Mouse (Mus musculus) CH12.LX (cell line): ENCODE results near the gene Mcf2l. TPM values are rescaled to one million over a fixed set of nuclear protein-coding genes. Genes with fewer than 3 reads are reported as not detected.

ENCODE experiments used
- DNase-seq: peaks from one replicate; pipeline ENCODE4 v3.0.0-alpha.2; 2013; ENCODE audit errors: extremely low read depth
- H3K27ac ChIP-seq: 2 replicates; pipeline ENCODE4 v1.5.1; 2012; ENCODE audit warnings: low read depth, mild to moderate bottlenecking, control low read depth, moderate library complexity; ENCODE audit not compliant: insufficient read depth
- H3K27me3 ChIP-seq: replicated peaks from 2 replicates; pipeline ENCODE3; 2012; ENCODE audit warnings: inconsistent platforms
- H3K36me3 ChIP-seq, 2 experiments: replicated peaks in 1 of 2; 2 replicates each; pipeline versions ENCODE3 to v1.6.1; 2012; ENCODE audit warnings: inconsistent platforms in 1 of 2, low read length in 1 of 2, mild to moderate bottlenecking in 1 of 2, mixed read lengths in 1 of 2, moderate library complexity in 1 of 2; ENCODE audit not compliant: control insufficient read depth in 1 of 2, insufficient read depth in 1 of 2
- H3K4me1 ChIP-seq, 2 experiments: 2 replicates each; pipeline ENCODE4 v1.6.1; 2012; ENCODE audit warnings: inconsistent platforms in 1 of 2, moderate library complexity in 1 of 2; ENCODE audit not compliant: insufficient read depth in 2 of 2, control insufficient read depth in 1 of 2
- H3K4me2 ChIP-seq: 2 replicates; pipeline ENCODE4 v1.6.1; 2012; ENCODE audit warnings: low read depth, mild to moderate bottlenecking, control low read depth; ENCODE audit not compliant: poor library complexity, insufficient read depth, severe bottlenecking
- H3K4me3 ChIP-seq, 3 experiments: fragments of 150-350 bp in 1 of 3; sonication (generic) in 1 of 3; replicated peaks in 1 of 3; 2 replicates each; pipeline versions ENCODE3 to v1.5.1; 2011 to 2012; ENCODE audit warnings: low read depth in 2 of 3, low read length in 2 of 3, mild to moderate bottlenecking in 2 of 3, moderate library complexity in 2 of 3, control low read depth in 1 of 3, improper control_type of control experiment in 1 of 3, inconsistent platforms in 1 of 3, mixed read lengths in 1 of 3; ENCODE audit not compliant: poor library complexity in 1 of 3
- H3K79me2 ChIP-seq: replicated peaks from 2 replicates; pipeline ENCODE4 v1.6.1; 2012; ENCODE audit warnings: mild to moderate bottlenecking, moderate library complexity; ENCODE audit not compliant: control insufficient read depth, poor library complexity, insufficient read depth, severe bottlenecking; ENCODE audit errors: extremely low read depth
- H3K9ac ChIP-seq: 2 replicates; pipeline ENCODE4 v1.6.1; 2012; ENCODE audit warnings: low read depth, mild to moderate bottlenecking, control low read depth, moderate library complexity; ENCODE audit not compliant: insufficient read depth
- H3K9me3 ChIP-seq: replicated peaks from 2 replicates; pipeline ENCODE3; 2012; ENCODE audit warnings: low read length, inconsistent platforms, mixed read lengths
- CHD1 ChIP-seq: IDR thresholded peaks from 2 replicates; pipeline ENCODE4 v1.6.1; 2012; ENCODE audit warnings: low read depth, low read length, improper control_type of control experiment, inconsistent platforms
- ELF1 ChIP-seq: IDR thresholded peaks from 2 replicates; pipeline ENCODE4 v1.6.1; 2014; ENCODE audit warnings: low read depth, mild to moderate bottlenecking, inconsistent platforms, low read length, improper control_type of control experiment
- ETS1 ChIP-seq: conservative IDR thresholded peaks from 2 replicates; pipeline ENCODE4 v1.6.1; 2012; ENCODE audit warnings: low read depth, mild to moderate bottlenecking, inconsistent platforms, low read length, improper control_type of control experiment, moderate library complexity
- NRF1 ChIP-seq: IDR thresholded peaks from 2 replicates; pipeline ENCODE4 v1.6.1; 2014; ENCODE audit warnings: low read depth, mild to moderate bottlenecking, inconsistent platforms, low read length, improper control_type of control experiment, moderate library complexity
- POLR2AphosphoS2 ChIP-seq: IDR thresholded peaks from 2 replicates; pipeline ENCODE4 v1.6.1; 2011; ENCODE audit warnings: low read depth, low read length, improper control_type of control experiment
- TBP ChIP-seq: conservative IDR thresholded peaks from 2 replicates; pipeline ENCODE4 v1.6.1; 2011; ENCODE audit warnings: low read depth, low read length, improper control_type of control experiment
- TCF12 ChIP-seq: IDR thresholded peaks from 2 replicates; pipeline ENCODE4 v1.6.1; 2014; ENCODE audit warnings: low read depth, mild to moderate bottlenecking, inconsistent platforms, low read length, improper control_type of control experiment
- UBTF ChIP-seq: IDR thresholded peaks from 2 replicates; pipeline ENCODE4 v1.6.1; 2012; ENCODE audit warnings: low read depth, mild to moderate bottlenecking, inconsistent platforms, low read length, improper control_type of control experiment, moderate library complexity
- ZKSCAN1 ChIP-seq: IDR thresholded peaks from 2 replicates; pipeline ENCODE4 v1.6.1; 2012; ENCODE audit warnings: low read depth, inconsistent platforms, low read length, improper control_type of control experiment, borderline replicate concordance
- ZNF384 ChIP-seq: IDR thresholded peaks from 2 replicates; pipeline ENCODE4 v1.6.1; 2012; ENCODE audit warnings: low read depth, low read length, improper control_type of control experiment, inconsistent platforms
- dilution Hi-C: fragments of 300-500 bp; cut with MboI; formaldehyde crosslinking; loops from 2 replicates; pipeline ENCODE4 v1.14.3; 2020; ENCODE audit warnings: low sequenced_read_pairs; ENCODE audit not compliant: extremely low pct_unique_long_range_greater_than_20kb, extremely low pct_ligation_motif_present
- in situ Hi-C: fragments of 300-500 bp; cut with MboI; formaldehyde crosslinking; loops from 3 replicates; pipeline ENCODE4 v1.14.3; 2019; ENCODE audit warnings: low sequenced_read_pairs, low pct_ligation_motif_present, low pct_unique_long_range_greater_than_20kb, mixed read lengths
- polyA plus RNA-seq: library from polyadenylated mRNA; unstranded; fragments of >175 nt; gene quantifications from 2 replicates; pipeline ENCODE4 v1.2.1, GENCODE M21; 2012; ENCODE audit warnings: low read depth; ENCODE audit not compliant: insufficient read length
- total RNA-seq, 2 experiments: library from RNA; depleted of rRNA; stranded (reverse); fragments of 300-350 nt in 1 of 2; fragments of >200 nt in 1 of 2; gene quantifications; 2 replicates each; pipeline ENCODE4 v1.2.3; 2012 to 2014

Gene Mcf2l
- total and polyA plus RNA-seq, 3 experiments, result not detected

- in situ Hi-C loops (no loop called here), dilution Hi-C loops (no loop called here)
- no peak for DNase-seq
- Histone ChIP-seq H3K4me3 (no peak overlapping the region), H3K4me1 (no peaks in the 10 kb centered on the region), H3K27ac (no peak overlapping the region), H3K27me3 (peaks cover 88% of the 10 kb centered on the region), H3K9ac (no peak overlapping the region), H3K79me2 (no peaks in the 10 kb centered on the region), H3K9me3 (no peaks in the 10 kb centered on the region), H3K36me3 (no peaks in the 10 kb centered on the region), H3K4me2 (no peak overlapping the region)
- TF ChIP-seq TBP (no peak), UBTF (no peak), ELF1 (no peak)
Measured at GRCm38 (mm10) chr8:12883051-12884004, 9.7 kb downstream of the Mcf2l start.

- Histone ChIP-seq H3K27ac (no peak overlapping the region), H3K4me2 (no peak overlapping the region), H3K36me3 (no peaks in the 10 kb centered on the region), H3K79me2 (no peaks in the 10 kb centered on the region), H3K27me3 (peaks cover 97% of the 10 kb centered on the region), H3K4me1 (no peaks in the 10 kb centered on the region)
- dilution Hi-C loops (no loop called here), in situ Hi-C loops (no loop called here)
- TF ChIP-seq ETS1 (no peak), POLR2AphosphoS2 (no peak), ZKSCAN1 (no peak), TCF12 (no peak), CHD1 (no peak), NRF1 (no peak), ZNF384 (no peak)
- TF ChIP-seq, all 38 proteins: peak for 0
- H3K9ac ChIP-seq, result no peak overlapping the region
- no peak for DNase-seq
- H3K4me3 ChIP-seq, result no peak overlapping the region
- H3K9me3 ChIP-seq, result no peaks in the 10 kb centered on the region
Measured at GRCm38 (mm10) chr8:12887772-12888435, 14.3 kb downstream of the Mcf2l start.
